Mouse (Mus musculus) spleen, postnatal 4 days (tissue): Measurements from ENCODE around the gene Aldh1a3.
A peak's percentile ranks its signal among the peaks of the same experiment; 100 is the strongest.

Experiments used
- DNase-seq, 2 experiments: peaks; one replicate each; pipeline ENCODE4 v3.0.0; 2022; ENCODE audit warnings: low spot score in 2 of 2

Gene Aldh1a3

DNA sequence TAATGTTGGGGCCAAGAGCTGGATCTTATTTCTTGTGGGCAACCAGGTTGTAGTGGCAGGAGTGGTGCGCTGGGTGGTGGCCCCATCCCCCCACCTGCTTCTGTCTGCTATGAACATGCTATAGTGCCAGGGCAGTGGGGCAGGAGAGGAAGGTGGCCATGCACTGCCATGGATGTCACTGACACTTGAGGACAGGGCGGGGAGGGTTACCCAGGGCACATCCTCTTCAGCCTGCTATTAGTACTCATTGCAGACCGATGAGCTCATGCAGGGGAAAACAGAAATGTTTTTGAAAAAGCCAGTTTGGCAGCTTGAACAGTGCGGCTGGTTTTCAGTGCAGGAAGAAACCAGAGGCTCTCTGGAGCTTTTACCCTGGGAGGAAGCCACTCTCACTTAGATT, 10.5 kb downstream of the Aldh1a3 start:
- no peak for DNase-seq

DNA sequence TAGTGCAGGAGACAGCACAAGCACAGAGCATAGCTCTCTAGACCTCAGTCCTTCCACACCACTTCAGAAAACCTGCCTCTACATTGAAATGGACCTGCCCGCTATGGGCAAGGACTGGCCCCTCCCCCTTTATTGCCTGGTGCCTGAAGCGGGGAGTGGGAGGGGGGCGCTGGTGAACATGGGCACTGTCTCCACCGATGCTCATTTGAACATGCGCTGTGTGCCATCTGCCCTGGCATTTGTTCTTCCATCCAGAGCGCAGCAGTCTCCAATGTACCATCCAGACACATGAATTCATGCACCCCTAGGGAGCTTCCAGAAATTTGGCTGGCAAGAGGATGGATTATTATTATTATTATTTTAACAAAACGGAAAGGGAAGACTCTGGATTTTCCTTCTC, 14.2 kb downstream of the Aldh1a3 start:
- no peak for DNase-seq

DNA sequence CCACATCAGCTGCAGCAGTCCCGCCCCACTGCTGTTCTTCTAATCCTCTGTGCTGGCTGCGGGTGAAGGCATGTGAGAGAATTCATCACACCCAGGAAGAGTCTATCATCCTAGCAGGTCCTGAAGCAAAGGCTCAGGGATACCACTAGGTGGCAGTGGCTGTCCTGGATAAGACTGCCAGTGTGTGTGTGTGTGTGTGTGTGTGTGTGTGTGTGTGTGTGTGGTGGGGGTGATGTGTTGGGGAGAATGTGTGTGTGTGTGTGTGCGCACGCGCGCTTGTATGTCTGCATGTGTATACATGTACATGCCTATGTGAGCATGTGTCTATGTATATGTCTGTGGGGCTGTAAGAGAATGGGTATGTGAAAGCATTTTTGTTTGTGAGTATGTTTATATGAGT, 17.9 kb downstream of the Aldh1a3 start:
- no peak for DNase-seq

DNA sequence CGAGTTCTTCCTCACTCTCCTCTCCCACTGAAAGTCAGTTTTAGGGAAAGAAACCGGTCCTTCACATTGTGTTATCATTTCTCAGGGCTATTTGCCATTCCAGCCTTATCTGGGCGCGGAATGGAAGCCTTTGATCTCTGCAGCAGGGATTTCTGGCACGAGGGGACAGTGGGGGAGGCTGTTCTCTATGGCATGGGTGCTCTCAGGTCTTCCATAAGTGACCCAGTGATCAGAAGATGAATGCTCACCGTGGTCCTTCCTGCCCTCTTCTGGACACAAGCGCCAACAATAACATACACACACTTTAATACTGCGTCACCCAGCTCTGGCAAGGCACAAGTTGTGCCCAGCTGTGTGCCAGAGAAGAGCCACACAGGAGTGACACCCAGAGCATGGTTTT, 20.3 kb downstream of the Aldh1a3 start:
- DNase-seq = no peak

DNA sequence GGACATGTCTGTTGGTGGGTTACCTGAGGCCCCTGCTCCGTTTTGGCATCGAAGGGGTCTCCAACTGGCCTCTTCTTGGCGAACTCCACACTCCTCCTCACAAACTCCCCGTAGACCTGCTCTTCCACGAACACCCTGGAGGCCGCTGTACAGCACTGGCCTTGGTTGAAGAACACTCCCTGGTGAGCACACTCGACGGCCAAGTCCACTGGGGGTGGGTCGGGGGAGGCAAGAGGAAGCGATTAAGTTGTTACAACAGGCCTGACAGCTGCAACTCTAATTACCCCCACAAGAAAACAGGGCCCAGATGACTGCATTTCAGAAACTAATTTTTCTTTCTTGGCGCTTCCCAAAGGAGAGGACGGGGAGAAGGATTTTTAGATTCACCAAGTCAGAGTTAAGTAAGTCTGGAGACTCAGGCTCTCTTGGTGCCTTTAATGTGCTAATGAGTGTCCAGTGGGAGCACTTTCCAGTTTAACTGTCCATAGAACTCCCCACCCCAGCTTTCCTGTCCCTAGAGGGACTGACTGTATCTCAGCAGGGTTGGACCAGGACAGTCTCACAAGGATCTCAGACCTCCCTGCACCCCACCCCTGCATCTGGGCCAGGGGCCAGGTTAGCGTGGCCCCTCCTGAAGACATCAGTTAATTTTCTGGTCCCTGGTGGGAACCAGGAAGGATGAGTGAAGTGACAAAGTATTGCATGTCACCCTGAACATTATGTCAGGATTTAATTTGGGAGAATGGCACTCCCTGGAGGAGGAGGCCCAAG, 21.2 kb downstream of the Aldh1a3 start:
- no peak for DNase-seq

DNA sequence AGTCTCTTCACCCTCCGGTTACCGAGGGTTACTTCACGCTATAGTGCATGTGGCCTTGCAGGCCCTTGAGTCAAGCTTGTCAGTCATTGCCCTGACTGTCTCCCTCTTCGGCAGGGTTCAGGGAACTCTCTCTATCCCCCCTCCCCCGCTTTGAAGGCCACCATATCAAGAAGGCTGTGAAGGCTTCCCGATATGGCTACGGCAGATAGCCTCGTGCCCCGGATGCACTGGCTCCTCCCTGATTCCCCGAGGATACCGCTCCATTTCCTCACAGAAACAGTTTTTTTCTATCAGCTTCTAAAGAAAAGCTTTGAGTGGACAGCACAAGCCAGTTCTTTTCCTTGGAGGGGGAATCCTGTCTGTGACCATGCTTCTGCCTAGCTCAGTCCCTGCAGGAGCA, 21.8 kb downstream of the Aldh1a3 start:
- DNase-seq = no peak

DNA sequence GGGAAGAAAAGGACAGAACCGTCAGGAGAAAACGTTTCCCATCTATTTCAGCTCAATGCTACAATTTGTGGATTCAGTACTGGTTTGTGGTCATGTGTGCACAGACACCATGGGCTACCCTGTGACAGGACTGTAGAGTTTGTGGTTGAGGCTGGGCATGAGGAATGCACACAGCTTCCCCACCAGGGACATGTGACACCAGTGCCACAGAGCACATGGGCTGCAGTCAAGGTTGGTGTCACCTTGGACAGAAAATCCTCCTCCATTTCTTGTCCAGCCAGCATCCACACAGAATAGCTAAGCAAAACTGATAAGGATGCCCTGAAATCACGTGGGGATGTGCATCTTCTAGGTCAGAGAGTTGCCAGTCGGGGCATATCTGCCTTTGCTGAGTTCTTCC, 22.5 kb downstream of the Aldh1a3 start:
- DNase-seq = no peak

DNA sequence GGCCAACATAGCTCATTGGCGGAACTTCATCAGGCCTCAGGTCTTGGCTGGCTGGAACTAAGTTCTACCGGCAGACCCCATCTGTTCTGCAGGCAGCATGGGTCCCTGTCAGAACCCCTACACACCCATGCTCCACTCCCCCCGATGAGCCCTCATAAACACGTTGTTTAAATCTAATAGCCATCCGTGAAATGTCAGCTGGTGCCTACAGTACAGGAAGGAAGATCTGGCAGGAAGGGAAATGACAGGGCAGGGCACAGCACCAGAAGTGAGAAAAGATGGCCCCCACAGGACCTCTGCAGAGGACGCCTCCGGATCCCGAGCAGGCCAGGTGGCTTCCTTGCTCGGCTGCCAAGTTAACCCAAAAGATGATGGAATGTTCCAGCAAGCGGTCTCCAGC, 23.2 kb downstream of the Aldh1a3 start:
- no peak for DNase-seq

DNA sequence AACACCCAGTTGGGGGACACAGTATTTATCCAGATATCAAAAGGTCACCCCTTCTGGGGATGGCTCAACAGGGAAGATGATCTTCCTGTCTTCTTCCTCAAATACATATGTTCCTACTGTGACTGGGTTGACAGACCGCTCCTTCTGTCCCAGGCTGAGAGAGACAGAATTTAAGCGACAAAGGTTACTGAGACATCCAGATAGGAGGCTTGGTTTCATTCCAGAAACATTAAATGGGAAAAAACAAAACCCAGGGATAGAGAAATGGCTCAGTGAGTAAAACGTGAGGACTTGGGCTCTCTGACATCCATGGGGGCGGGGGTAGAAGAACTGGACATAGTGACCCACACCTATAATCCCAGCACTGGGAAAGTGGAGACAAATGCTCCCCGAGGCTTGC, 24.4 kb downstream of the Aldh1a3 start:
- no peak for DNase-seq

DNA sequence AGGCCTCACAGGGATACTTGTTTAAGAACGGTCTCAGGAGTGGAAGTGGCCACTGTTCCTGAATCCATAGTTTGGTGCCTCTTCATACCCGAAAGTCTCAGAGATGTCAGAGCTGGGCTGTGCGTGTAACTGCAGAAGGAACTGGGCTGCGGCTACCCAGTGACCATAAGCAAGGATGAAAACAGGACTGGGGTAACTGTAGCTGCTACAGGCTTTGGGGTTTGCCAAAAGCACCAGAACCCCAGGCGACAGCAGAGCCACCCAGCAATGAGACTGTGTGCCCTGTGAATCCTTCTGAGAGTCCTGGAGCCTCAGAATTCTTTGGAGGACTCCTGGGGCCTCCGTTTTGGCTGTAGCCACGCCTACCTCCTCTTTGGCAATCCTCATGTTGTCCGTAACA, 25.7 kb downstream of the Aldh1a3 start:
- DNase-seq = no peak

DNA sequence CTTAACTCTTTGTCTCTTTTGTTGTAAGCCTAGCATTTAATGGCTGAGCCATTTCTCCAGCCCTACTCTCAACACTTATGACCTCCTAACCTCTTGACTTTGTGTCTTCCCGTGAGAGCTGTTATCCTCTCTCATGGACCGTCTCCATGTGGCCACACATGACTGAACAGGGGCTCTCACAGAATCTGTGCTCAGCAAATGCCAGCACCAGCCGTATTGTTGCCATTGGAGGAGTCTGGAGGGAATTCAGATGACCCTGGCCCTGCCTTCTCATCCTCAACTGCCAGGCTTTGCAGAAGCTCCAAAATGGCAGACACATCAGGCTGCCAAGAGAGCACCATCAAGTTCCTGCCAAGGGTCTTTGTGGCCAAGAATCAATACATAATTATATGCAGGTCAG, 30.0 kb downstream of the Aldh1a3 start:
- DNase-seq = no peak

DNA sequence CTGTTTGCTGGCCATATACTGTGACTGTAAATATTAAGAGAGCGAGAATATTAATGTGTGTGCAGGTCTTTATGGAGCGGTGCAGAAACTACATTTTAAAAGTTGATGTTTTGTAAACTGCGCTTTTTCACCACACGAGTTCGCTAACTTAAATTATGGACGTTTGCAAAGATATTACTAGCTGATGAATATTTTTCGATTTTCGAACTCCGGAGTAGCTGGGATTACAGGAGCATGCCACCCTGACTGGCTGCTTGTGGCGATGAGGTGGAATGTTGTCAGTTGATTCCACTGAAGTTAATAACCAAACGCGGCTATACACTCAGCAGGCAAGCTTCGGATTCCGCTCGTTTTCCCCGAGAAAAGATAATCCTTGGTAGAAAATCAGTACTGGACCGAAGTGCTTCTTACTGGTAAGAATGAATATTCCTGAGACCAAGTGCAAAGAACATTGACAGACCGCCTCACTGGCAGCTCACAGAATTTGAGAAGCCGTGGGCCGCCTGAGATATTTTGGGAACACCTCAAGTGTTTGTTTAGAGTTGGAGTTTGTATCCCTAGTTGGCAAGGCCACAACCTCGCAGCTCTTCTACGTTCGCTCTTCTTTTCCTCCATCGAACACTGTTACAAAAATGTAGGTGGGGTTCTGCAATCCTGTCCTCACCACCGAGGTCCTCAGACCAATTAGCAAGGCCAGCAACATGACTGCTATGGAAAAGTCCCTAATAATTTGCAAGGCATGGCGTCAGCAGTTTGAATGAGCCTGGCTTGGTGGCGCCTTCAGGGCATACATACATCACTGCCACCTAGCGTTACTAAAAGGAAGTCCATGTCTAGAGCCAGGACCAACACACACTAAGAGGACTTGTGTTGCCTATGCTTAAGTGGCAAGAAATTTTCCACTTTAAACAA, 38.4 kb downstream of the Aldh1a3 start:
- DNase-seq = peak; percentile 46 to 69

DNA sequence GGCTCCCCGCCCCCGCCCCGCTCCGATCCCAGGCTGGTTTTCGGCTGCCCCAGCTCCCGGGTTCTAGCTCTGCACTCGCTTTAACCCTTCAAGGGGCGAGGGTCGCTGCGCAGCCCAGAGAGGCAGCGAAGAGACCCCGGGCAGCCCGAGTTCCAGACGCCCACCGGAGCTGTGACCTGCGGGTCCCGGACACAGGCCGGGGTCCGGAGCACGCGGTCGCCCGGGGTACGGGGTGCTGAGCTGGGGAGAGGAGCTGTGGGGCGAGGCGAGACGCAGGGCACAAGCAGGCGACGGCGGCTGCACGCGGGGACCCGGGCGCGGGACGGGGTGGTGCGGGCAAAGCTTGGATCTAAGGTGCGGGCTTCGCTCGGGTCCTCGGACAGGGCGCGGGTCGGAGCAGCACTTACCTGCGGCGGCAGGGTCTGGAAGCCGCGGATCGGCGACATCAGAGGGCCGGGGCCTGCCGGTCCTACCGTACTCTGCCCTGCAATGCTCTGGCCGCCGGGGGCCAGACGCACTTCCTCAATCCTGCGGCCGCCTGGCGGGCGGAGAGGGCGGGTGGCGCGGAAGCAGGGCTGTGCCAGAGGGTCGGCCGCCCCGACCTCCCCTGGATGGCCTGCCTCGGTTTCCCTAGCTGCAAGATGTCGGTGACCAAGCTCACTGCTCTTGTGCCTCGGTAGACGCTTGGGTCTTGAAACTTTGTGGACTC, 39.4 kb downstream of the Aldh1a3 start, which contains the start of gene Lrrk1:
Gene Lrrk1 (minus strand): TSS at position 538 of the 709 bp plus-strand sequence.
- DNase-seq = peak; percentile 61 to 85

DNA sequence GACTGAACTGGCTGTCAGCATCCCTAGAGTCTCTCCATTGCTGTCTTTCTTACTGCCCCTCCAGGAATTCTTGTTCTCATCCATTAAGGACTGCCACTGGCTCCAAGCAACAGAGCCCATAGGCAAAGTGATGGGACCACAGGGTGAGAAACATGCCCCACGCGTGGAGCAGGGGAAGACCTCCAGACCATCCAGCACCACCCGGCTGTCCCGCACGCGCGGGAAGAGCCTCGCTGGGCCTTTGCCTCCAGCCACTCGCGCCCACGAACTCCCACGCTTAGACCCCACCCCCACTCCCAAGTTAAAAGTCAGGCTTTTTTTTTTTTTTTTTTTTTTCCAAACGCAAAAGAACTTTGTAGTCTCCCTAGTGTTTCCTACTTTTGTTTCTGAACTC, 39.9 kb downstream of the Aldh1a3 start:
- DNase-seq = no peak

DNA sequence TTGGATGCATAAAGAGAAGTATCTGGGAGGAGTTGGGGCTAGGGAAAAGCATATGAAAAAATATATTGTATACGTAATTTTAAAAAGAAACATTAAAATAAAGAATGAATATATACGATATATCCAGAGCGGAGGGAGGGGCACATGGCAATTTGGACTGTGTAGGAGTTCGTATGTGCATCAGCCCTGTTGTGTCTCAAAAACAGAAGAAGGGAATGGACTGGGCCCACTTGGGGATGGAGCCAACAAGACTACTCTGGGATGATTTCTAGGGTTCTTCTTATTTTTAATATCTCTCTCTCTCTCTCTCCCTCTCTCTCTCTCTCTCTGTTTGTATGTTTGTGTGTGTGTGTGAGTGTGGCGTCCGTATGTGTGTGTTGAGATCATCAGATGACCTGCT, 40.9 kb downstream of the Aldh1a3 start:
- no peak for DNase-seq

DNA sequence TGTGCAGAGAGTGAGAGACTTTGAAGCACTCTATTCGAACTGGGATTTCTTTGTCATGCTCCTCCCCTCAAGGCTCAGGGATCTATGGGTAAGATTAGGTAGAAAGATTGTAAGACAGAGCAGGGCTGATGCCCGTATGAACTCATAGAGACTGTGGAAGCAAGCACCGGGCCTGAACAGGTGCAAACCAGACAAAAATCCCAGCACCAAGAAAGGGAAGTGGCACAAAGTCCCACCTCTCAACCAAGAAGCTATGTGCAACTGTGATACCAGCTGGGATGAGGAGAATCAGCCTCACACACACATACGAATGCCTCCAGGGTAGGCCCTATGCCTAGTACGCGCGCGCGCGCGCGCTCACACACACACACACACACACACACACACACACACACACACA, 41.5 kb downstream of the Aldh1a3 start:
- no peak for DNase-seq

DNA sequence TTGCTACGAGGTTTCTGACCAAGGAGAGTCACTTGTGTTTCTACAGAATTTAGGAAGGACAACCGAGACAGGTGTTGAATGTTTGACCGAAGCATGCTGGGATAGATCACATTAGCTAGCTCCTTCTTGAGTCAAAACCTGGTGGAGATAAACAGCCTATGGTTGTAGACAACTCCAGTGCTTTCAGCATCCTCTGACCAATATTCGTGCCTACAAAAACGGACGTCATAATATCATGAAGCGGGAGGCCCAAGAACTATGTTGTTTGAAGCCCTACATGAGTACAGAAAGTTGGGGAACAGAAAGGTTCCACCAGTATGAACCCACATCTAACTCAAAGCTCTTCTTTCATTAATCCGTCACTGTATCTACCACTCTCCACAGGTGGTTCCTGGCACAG, 42.4 kb downstream of the Aldh1a3 start:
- no peak for DNase-seq

DNA sequence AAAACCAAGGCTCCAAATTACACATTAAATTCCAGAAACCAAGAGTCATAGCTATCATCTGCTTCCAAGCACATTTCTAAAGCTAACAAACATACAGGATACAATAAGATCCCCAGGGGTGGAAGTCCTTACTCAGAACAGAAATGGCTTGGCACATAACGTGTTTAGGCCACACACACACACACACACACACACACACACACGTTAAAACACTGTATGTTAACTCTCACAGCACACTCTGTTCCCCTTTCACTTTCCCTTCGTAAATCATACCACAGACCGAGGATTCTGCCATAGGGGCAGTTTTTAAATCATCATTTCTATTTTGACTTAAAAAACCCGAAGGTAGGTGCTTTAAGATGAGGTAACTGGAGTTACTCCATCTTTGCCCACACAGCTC, 43.1 kb downstream of the Aldh1a3 start:
- no peak for DNase-seq

DNA sequence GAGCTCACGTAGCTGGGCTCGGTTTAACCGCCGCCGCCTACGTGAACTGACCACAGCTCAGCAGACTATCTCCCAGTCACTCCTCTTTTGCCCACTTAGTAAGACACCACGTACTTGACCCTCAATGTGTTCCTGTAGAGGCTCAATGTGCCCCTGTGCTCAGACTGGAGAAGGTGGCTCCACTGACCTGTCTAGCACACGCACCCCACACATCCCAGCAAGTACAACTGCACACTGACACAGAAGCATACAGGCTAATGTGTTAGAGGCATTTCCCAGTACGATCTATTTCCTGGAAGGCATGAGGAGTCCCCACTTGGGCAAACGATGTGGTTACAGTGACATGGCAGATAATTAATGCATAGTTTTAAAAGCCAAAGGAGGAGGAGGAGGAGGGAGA, 50.8 kb downstream of the Aldh1a3 start:
- no peak for DNase-seq

DNA sequence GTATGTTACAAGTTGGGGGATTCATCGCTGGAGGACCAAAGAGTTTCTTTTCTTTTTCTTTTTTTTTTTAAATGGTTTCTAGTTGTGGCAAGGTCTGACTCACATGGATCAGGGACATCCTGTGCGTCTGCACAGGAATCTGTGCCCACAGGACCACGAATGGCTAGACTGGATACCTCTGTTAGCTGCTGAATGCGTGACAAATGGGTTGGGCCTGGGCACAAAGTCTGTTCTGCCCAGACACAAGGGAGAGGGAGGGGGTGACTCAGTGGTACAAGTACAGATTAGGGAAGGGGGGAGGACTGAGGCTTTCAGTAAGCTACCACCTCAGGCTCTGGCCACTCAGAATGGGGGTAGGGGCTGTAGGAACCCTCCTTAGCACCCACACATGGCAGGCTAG, 51.6 kb downstream of the Aldh1a3 start:
- no peak for DNase-seq

DNA sequence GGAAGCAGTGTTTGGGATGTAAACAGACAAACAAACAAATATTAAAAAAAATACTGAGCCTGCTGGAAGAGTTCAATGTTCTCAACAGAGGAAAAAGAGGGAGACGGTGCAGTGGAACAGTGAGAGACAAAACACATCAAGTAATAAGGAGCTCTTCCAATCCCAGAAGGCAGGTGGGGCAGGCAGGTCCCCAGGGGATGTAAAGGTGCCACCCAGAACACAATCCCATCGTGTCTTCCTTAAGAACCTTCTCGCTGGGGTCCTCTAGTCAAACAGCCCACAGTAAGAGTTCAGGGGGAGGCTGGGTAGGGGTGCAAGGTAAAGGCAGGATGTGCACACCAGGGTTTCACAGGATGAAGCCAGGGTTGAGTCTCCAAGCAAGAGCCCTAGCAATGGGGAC, 53.9 kb downstream of the Aldh1a3 start:
- no peak for DNase-seq

DNA sequence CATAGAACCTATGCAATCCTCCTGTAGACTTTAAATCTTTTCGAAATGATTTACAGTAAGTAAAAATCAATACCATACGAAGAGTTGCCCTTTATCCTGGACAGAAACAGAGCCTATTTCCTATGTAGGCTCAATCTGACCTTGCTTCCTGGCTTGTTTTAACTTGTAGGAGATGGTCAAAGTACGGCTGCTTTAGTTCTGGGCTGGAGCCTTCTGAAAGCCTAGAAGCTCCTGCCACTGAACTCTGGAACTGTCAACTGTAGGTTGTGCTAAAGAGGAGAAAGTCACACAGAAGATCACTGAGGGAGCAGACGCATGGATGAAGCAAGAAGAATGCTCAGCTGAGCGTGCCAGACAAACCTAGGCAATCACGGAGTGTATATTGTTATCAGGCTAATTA, 56.3 kb downstream of the Aldh1a3 start:
- DNase-seq = no peak
